Mouse (Mus musculus): ENCODE data around the gene Lxn.

Gene Lxn

GRCm38 (mm10) chr3:67463450-67464372 lies at the start of gene Lxn:
TSS of gene Lxn (minus strand) at chr3:67463926.
- DNase-seq (ENCODE audit: low spot score) = peak; percentile 48

GRCm38 (mm10) chr3:67512807-67513206 lies 49.1 kb upstream of the Lxn start:
- peak; percentile 14 for DNase-seq (ENCODE audit: low spot score)

DNA sequence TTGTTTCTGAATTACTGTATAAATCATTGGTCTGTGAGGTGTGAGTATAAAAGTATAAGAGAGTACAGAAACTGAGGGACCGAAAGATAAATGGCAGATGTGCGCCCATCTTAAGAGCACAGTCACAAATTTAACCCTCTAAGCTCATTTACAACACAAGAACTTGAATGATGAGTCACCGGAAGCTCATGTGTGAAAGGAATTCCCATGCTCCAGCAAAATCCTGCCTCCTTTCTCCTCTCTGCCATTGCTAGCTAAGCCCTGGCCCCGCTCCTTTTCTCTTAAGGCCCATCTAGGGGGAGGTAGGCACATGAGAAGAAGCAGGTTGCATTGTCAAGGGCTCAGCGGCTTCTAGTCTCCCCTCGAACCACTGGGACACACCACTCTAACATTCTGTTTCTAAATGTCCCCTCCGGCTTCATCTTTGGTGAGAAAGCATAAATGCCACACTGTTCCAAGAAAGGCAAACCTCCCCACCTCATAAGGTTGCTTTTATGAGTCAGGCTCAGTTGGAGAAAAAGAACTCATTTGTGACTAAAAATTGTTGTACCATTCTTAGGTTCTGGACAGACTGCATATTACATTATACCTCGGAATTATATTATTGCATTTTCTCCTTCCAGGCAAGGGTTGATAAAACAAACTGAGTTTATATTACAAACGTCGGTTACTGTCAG lies 44.6 kb upstream of the Lxn start:
- no peak for DNase-seq (ENCODE audit: low spot score)

GRCm38 (mm10) chr3:67505286-67505685 lies 41.6 kb upstream of the Lxn start:
- no peak for DNase-seq (ENCODE audit: low spot score)

DNA sequence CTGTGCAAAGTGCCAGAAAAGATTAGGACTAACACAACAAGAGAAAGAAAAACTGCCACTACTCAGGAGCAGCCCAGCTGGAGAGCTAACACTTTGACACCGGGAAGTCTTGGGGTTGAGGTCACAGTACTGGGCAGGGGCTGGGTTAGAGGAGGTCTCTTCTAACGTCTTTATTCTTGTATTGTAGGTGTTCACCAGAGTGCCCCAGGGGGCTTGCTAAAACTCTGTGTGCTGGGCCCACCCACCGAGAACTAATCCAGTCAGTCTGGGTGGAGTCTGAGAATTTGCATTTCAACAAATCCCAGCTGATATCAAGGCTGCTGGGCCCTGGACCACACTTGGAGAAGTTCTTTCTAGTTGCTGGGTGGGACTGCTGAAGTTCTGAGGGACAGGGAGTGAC lies 40.2 kb upstream of the Lxn start:
- DNase-seq (ENCODE audit: low spot score) = no peak

- DNase-seq (ENCODE audit: low spot score) = no peak
These were observed 35.7 kb upstream of the Lxn start for GRCm38 (mm10) chr3:67499406-67499791.

DNA sequence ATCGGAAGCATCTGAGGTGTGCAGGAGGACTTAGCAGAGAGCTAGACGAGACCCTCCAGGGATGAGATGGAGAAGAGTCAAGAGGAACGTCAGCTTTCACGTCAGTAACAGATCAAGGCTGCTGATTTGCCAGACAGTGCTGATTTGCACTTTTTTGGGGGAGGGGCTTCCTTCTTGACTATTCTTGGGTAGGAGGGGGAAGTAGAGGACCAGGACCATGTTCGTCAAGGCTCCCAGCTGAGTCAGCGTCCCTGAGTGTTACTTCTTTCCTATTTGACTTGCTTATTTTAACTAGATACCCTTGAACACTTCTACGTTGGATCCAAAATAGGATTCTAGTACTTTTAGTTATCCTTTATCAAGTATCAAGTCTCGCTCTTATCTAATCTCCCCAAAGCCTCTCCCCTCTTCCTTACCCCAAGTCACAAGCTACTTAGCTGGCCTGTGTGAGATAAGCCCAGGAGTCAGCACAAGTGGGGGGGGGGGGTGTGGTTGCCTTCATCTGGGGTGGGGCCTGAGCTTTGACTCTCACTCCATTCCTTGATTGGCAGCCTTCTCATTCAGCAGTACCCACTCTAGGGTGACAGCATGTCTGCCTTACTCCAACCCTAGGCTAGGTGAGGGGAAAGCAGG lies 35.2 kb upstream of the Lxn start:
- DNase-seq (ENCODE audit: low spot score) = no peak

DNA sequence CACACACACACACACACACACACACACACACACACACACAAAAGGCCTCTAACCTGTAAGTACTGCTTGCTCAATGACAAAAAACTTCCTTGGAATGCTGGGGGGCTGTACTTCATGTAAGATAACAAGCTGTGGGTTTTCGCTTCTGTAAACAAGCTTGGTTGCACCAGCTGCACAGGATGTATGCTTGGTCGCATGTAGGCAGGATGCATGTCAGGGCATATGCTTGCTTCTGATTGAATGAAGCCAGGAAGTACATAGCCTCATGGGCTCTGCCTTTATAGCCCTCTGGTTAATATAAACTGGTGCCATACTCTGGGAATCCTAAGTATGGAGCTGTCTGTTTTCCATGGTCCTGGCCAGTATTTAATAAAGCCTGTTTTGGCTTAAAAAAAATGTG lies 34.3 kb upstream of the Lxn start:
- no peak for DNase-seq (ENCODE audit: low spot score)

- no peak for DNase-seq (ENCODE audit: low spot score)
These were observed 32.6 kb upstream of the Lxn start for GRCm38 (mm10) chr3:67496310-67496709.

DNA sequence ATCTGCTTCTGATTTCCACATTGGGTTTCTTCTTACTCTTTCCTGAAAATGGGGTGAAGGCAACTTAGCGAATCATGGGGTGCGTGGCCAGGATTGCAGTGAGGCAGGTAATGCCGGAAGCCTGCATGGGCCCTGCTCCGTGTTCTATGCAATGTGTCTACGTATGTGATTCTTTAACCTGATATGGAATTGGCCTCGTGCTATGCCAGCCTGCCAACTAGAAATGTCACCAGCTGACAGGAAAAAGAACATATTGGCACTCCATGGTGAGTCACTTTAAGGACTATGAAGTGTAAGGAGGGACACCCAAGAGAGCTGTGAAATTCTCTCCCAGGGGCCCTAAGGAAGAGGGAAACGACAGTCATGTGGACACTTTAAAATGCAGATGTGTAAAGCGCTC lies 29.4 kb upstream of the Lxn start:
- no peak for DNase-seq (ENCODE audit: low spot score)

DNA sequence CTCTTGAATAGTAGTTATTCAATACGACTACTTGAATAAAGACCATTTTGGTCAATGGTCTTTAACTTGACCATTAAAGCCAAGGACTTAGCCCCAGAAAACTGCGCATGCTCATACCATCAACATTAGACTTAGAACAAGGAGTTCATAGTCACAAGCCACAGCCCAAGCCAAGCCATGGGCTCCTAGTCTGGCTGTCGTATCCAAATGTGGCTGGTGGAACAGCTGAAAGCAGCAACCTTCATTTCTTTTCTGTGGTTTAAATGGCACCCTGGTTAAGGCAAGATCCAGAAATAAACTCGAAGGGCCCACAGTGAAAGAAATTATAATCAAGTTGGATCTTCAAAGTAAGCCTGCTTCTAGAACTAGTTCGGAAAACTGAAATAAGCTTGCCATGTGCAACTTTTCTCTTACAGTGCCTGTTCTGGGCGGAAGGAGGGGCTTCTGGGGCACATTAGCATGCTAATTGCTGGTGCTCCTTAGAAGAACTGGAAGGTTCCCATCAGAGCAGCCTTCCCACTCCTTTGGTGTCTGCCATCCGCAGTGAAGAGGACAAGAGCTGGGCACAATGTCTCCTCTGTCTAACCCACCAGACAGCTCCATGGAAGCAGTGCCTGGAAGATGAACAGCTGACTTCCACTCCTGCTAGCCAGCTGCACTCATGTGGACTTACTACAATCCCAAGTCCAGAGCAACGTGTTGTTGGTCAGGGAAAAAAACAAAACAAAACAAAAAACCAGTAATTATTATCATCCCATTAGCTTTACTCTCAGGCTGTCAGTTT lies 28.6 kb upstream of the Lxn start:
- DNase-seq (ENCODE audit: low spot score) = no peak

DNA sequence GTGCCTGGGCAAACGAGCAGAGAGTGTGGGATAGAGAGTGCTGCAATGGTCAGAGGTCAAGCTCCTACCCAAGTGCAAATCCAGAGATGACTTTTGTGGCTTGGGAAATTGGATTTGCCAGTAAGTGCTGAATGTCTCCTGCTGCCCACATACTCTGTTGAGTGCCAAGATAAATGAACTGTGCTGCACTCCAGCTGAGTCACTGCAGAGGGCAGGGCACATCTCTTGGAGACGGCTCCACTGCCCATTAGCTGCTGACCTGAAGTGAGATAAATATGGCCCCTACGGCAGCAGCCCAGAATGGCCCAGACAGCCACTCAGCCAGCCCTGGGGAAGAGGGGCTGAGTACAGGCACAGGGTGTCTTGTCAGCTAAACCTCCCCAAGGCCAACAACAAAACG lies 26.4 kb upstream of the Lxn start:
- DNase-seq (ENCODE audit: low spot score) = no peak

- DNase-seq (ENCODE audit: low spot score) = no peak
These were observed 21.5 kb upstream of the Lxn start for GRCm38 (mm10) chr3:67485233-67485632.

DNA sequence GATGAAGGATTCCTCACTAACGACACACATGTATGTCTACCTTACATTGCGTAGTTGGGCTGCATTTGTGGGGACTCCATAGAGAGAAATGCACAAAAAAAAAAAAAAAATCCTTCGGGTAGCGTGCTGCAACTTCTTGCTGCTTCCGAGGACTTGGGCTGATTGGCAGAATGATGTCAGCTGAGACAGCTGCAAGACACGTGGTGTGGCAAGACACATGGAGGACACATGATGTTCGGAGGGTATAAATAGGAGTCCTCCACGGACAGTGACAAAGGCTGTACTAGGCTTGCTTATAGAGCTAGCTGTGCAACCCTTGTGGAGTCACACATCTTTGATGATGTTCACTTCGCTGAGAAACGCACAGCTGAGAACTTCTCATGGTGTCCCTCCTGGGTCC lies 18.7 kb upstream of the Lxn start:
- no peak for DNase-seq (ENCODE audit: low spot score)

- DNase-seq (ENCODE audit: low spot score) = no peak
These were observed 16.1 kb upstream of the Lxn start for GRCm38 (mm10) chr3:67479806-67480205.

GRCm38 (mm10) chr3:67473438-67473837 lies 9.7 kb upstream of the Lxn start:
- DNase-seq (ENCODE audit: low spot score) = no peak

DNA sequence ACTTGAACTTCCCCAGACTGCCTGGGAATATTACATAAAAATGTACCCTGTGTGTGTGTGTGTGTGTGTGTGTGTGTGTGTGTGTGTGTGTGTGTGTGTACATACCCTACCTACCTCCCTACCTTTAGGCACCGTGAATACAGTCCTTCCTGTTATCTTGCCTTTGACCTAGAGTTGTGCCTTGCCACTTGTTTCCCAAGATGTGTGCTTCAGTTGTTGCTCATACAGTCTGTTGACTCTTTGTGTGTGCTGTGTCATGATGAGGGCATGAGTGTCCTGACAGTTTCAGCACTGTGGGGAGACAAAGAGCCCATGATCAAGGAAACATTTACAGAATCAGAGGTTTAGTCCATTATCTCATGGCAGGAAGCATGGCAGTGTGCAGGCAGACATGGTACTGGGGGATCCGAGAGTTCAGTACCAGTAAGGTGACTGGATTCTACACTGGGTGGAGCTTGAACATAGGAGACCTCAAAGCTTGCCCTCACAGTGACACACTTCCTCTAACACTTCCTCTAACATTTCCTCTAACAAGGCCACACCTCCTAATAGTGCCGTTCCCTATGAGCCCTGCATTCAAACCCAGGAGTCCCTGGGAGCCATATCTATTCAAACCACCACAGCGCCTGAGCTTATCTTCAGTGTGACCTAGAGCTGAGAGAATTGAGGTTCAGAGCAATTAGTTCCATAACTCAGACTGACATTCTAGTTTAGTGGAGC lies 7.8 kb upstream of the Lxn start:
- DNase-seq (ENCODE audit: low spot score) = no peak

DNA sequence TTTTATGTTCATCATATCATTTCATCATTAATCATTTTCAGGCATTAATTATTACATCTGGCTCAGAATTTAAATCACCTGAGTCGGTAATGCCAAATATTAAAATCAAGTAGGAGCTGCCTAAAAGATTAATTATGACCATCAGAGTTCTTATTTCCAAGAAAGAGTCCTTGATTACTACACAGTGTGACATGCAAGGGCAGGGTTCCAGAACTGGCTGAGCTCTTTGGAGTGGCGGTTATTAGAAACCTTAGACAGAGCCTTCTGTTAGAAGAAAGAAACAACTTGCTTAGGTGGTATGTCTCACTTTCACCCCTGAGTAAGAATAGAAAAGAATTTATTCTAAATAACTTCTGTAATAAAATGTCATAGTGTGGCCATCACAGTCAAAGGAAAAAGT lies 3.6 kb upstream of the Lxn start:
- no peak for DNase-seq (ENCODE audit: low spot score)

DNA sequence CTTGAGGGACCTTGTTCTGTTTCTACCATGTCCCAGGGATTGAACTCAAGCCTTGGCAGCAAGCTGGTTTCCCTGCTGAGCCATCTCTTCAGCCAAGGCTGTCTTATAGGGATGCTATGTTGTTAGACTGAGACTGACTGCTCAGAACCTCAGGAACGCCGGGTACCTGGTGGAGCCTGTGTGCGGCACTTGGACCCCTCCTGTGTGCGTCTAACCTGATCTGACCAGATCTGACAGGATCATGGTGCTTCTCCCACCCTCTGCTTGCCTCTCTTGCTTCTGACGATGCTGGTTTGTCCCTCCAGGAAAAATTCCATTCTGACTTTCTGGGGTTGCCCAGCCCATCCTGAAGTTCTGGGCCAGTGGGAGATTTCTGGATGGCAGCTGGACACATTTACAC lies 2.9 kb upstream of the Lxn start:
- DNase-seq (ENCODE audit: low spot score) = no peak

DNA sequence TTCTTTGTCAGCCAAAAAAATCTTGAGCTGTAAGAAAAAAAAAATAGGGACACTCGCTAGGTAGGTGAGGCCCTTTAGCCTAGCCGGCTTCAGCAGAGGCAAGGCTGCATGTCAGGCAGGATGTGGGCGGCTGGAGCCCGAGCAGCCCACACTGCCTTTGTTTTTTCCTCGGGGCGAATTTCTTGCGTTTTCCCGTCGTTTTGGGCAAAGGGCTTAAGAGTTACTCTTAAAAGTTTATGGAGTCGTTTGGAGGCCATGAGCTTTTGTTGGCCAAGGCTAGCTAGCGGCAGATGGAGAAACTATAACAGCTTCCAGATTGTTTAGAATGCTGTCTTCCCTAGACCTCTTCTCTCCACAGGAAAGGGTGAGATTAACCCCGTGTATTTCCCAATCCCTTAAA lies 725 bp downstream of the Lxn start:
- DNase-seq (ENCODE audit: low spot score) = no peak

DNA sequence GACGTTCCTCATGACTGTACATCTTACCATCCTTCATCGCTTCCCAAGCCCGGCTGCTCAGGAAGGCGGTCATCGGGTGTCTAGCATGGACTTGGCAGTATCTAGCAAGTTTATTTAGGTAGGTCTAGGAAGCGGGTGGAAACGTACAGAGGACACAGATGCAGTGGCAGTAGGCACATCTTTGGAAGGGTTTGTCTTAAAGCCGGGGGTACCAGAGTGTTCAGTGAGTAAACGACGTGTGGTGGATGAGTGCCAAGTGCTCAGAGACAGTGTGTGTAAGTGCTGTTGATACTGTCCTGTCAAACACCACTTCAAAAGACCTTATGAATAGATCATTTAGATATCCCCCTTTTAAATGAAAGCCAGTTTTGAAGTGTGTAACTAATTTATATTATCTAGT lies 1.1 kb downstream of the Lxn start:
- no peak for DNase-seq (ENCODE audit: low spot score)

DNA sequence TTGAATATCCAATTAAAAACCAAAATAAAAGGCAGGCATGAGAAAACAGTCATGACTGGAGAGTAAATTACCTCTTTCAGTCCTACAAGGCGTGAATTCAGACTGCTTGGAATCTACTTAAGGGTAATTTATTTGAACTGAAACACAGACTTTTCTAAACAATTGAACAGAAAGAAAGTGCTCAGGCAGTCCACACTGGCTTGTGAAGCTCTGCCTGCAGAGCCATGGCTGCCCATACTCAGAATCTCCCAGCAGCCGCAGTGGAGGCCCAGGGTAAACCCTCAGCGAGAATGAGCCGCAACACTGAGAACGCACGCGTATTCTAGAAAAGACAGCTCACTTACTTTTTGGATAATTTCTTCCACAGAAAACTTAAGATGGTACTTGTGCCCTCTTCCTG lies 1.7 kb downstream of the Lxn start:
- DNase-seq (ENCODE audit: low spot score) = no peak
